Mouse (Mus musculus) kidney, postnatal 0 days (tissue): ENCODE measurements around the gene Uqcc1. TPM values are rescaled to one million over a fixed set of nuclear protein-coding genes. Genes with fewer than 3 reads are reported as not detected.

Source experiments
- ATAC-seq: fragments of 200-750 bp; cut with Nextera tagmentation; replicated peaks from 2 replicates; pipeline ENCODE4 v1.8.0; 2017; ENCODE audit warnings: low read depth, moderate number of reproducible peaks, moderate TSS enrichment, moderate library complexity; ENCODE audit not compliant: low FRiP score
- DNase-seq: peaks from one replicate; pipeline ENCODE4 v3.0.0-alpha.2; 2016; ENCODE audit warnings: low spot score
- H3K27ac ChIP-seq: fragments of 300-500 bp; sonication (generic); 2 replicates; pipeline ENCODE4 v1.5.1; 2014; ENCODE audit warnings: mild to moderate bottlenecking
- H3K27me3 ChIP-seq: fragments of 300-500 bp; sonication (generic); 2 replicates; pipeline ENCODE4 v1.6.1; 2014; ENCODE audit warnings: low read length, mixed read lengths; ENCODE audit not compliant: insufficient read depth
- H3K36me3 ChIP-seq: fragments of 300-500 bp; sonication (generic); 2 replicates; pipeline ENCODE4 v1.6.1; 2014; ENCODE audit warnings: low read length, mixed read lengths; ENCODE audit not compliant: insufficient read depth
- H3K4me1 ChIP-seq: fragments of 300-500 bp; sonication (generic); replicated peaks from 2 replicates; pipeline ENCODE4 v1.6.1; 2014; ENCODE audit warnings: antibody characterized with exemption, low read length, mixed read lengths; ENCODE audit not compliant: insufficient read depth
- H3K4me2 ChIP-seq: fragments of 300-500 bp; sonication (generic); 2 replicates; pipeline ENCODE4 v1.6.1; 2014; ENCODE audit warnings: mild to moderate bottlenecking, low read length, moderate library complexity, mixed read lengths
- H3K4me3 ChIP-seq: fragments of 300-500 bp; sonication (generic); replicated peaks from 2 replicates; pipeline ENCODE4 v1.5.1; 2014; ENCODE audit warnings: low read depth, low read length
- H3K9ac ChIP-seq: fragments of 300-500 bp; sonication (generic); 2 replicates; pipeline ENCODE4 v1.6.1; 2014; ENCODE audit warnings: low read depth, low read length
- H3K9me3 ChIP-seq: fragments of 300-500 bp; sonication (generic); replicated peaks from 2 replicates; pipeline ENCODE4 v1.6.1; 2016; ENCODE audit warnings: low read length, inconsistent platforms, mixed read lengths
- CTCF ChIP-seq: IDR thresholded peaks from 2 replicates; pipeline ENCODE4 v1.5.1; 2016; ENCODE audit warnings: antibody characterized with exemption, low read depth, mild to moderate bottlenecking, moderate library complexity
- WGBS: fragments of 180-500 bp; shearing (Covaris S2); extraction: QIAGEN DNeasy Blood & Tissue Kit; methylation state at CpG from one replicate; pipeline ENCODE4 v1.1.7; 2014; 5-methylcytosine and 5-hydroxymethylcytosine counted together
- polyA plus RNA-seq: library from polyadenylated mRNA; unstranded; fragments of >200 nt; fragmentation: Nextera tagmentation; extraction: Ambion mirVana; gene quantifications from 2 replicates; pipeline ENCODE4 v1.2.1, GENCODE M21; 2015

The Uqcc1 gene
- polyA plus RNA-seq, 1 experiment from 2014 or later: 72.9 TPM

- Histone ChIP-seq H3K9ac (no peak overlapping the region), H3K36me3 (no peaks in the 10 kb centered on the region), H3K27me3 (no peaks in the 10 kb centered on the region), H3K4me1 (0 out of 2 replicates have a peak, but pooled peaks cover 4% of the 10 kb centered on the region), H3K9me3 (no peaks in the 10 kb centered on the region), H3K27ac (no peak overlapping the region), H3K4me2 (no peak overlapping the region), H3K4me3 (no peak overlapping the region)
- peak; percentile 88 for TF ChIP-seq CTCF
- ATAC-seq (no peak), DNase-seq (peak; percentile 87)
- 2% methylated on average over 7 of the region's 7 CpGs for WGBS
These were observed 16.0 kb upstream of the Uqcc1 start for GRCm38 (mm10) chr2:155946069-155946468.

GRCm38 (mm10) chr2:155945580-155945979 is 15.5 kb upstream of the Uqcc1 start:
- H3K9ac ChIP-seq: no peak overlapping the region
- DNase-seq: no peak
- 0 out of 2 replicates have a peak, but pooled peaks cover 4% of the 10 kb centered on the region for H3K4me1 ChIP-seq
- no peak for ATAC-seq
- H3K36me3 ChIP-seq: no peaks in the 10 kb centered on the region
- H3K4me2 ChIP-seq: 0 out of 2 replicates have a peak overlapping the region, but pooled peaks have one; percentile 28
- no peak overlapping the region for H3K4me3 ChIP-seq
- WGBS: 52% methylated on average over 5 of the region's 5 CpGs
- TF ChIP-seq CTCF: no peak
- no peaks in the 10 kb centered on the region for H3K27me3 ChIP-seq
- H3K27ac ChIP-seq: no peak overlapping the region
- no peaks in the 10 kb centered on the region for H3K9me3 ChIP-seq

GRCm38 (mm10) chr2:155945124-155945523 is 15.0 kb upstream of the Uqcc1 start, which contains the start of gene Gdf5:
TSS of gene Gdf5 (minus strand) at chr2:155945367.
- ATAC-seq (no peak), DNase-seq (peak; percentile 61)
- Histone ChIP-seq H3K9me3 (no peaks in the 10 kb centered on the region), H3K4me2 (peak within 1 kb of the TSS; percentile 28), H3K9ac (no peak within 1 kb of the TSS), H3K27ac (no peak within 1 kb of the TSS), H3K4me3 (no peak within 1 kb of the TSS), H3K4me1 (0 out of 2 replicates have a peak, but pooled peaks cover 4% of the 10 kb centered on the region), H3K36me3 (no peaks in the 10 kb centered on the region), H3K27me3 (no peaks in the 10 kb centered on the region)
- no peak for TF ChIP-seq CTCF
- 34% methylated on average over 13 of the region's 13 CpGs for WGBS

GRCm38 (mm10) chr2:155944685-155945084 is 14.6 kb upstream of the Uqcc1 start:
- H3K27me3 ChIP-seq: no peaks in the 10 kb centered on the region
- no peak for TF ChIP-seq CTCF
- WGBS: 70% methylated on average over 4 of the region's 4 CpGs
- no peak overlapping the region for H3K4me3 ChIP-seq
- H3K9ac ChIP-seq: no peak overlapping the region
- no peak for DNase-seq
- 0 out of 2 replicates have a peak, but pooled peaks cover 4% of the 10 kb centered on the region for H3K4me1 ChIP-seq
- H3K36me3 ChIP-seq: no peaks in the 10 kb centered on the region
- H3K27ac ChIP-seq: no peak overlapping the region
- no peaks in the 10 kb centered on the region for H3K9me3 ChIP-seq
- peak overlapping the region; percentile 28 for H3K4me2 ChIP-seq
- ATAC-seq: no peak

DNA sequence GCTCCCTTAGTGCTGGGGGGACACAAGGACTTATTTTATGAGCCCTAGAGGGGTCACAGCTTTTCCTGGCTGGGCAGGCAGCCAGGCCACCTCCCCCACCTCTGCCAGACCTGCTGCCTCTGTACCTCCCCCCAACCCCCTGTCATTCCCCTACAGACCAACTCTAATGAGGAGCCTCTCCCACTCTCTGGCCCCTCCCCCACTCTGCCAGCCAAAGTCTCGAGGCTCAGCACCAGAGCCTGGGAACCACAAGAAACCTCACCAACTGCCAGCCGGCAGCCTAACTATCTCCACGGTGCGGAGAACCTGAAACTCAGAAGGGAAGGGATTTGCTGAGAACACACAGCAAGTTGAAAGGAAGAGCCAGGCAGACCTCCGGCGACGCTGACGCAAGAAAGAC is 13.4 kb upstream of the Uqcc1 start:
- Histone ChIP-seq H3K4me2 (peak overlapping the region; percentile 38), H3K4me3 (no peak overlapping the region), H3K27ac (no peak overlapping the region), H3K4me1 (0 out of 2 replicates have a peak, but pooled peaks cover 4% of the 10 kb centered on the region), H3K9ac (0 out of 2 replicates have a peak overlapping the region, but pooled peaks have one; percentile 5), H3K27me3 (no peaks in the 10 kb centered on the region), H3K9me3 (no peaks in the 10 kb centered on the region), H3K36me3 (no peaks in the 10 kb centered on the region)
- TF ChIP-seq CTCF: no peak
- 6% methylated on average over 8 of the region's 8 CpGs for WGBS
- ATAC-seq (no peak), DNase-seq (peak; percentile 51)

DNA sequence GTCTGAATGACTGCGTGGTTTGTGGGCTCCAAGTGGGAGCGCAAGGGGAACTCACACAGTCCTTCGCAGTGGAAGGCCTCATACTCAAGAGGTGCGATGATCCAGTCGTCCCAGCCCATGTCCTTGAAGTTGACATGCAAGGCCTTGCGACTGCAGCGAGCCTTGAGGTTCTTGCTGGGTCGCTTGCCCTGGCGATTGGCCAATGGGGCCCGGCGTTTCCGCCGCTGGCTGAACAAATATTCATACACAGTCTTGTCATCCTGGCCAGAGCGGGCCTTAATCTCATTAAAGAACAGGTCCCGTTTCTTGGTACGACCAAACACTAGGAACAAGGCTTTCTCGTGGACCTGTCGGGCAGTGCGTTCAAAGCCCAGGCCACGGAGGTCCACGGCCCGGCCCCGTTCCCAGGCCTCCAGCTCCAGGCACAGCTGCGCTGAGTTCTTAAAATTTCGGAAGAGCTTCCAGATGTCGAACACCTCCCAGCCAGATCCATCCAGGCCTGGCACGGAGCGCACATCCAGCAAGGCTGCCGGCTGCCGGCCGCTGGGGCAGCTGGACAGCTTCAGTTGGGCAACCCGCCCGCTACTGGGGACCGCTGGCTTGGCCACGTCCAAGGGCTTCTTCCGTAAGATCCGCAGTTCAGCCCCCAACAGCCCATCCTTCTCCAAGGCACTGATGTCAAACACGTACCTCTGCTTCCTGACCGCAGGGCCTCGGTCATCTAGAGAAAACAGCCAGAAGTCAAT is 11.8 kb upstream of the Uqcc1 start:
- WGBS: 80% methylated on average over 40 of the region's 40 CpGs

More for the DNA sequence above, 11.8 kb upstream of the Uqcc1 start:
- Histone ChIP-seq H3K27ac (no peak overlapping the region), H3K36me3 (no peaks in the 10 kb centered on the region), H3K9me3 (no peaks in the 10 kb centered on the region), H3K9ac (no peak overlapping the region), H3K27me3 (no peaks in the 10 kb centered on the region), H3K4me2 (no peak overlapping the region), H3K4me3 (no peak overlapping the region), H3K4me1 (0 out of 2 replicates have a peak, but pooled peaks cover 4% of the 10 kb centered on the region)
- DNase-seq (no peak), ATAC-seq (no peak)
- TF ChIP-seq CTCF: no peak
